Mouse (Mus musculus): ENCODE results near the gene Mup13.

Gene Mup13

DNA sequence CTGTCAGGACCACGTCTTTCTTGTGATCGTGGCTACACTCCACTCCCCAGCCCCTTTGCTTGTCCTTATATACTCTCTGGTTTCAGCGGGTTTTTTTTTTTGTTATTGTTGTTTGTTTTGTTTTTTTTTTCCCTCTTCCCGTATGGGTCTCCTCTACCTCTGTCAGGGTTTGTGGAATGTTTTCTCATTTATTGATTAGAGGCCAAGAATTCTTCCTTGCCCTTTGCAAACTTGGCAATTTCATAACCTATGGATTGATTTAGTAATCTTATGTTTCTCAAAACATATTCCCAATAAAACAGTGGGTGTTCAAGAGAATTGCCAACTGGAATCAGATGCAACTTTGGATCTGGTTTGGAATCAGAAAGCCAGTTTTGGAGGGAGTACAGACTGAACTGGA, at the start of gene Mup13:
TSS of gene Mup13 (minus strand) at position 101 of the 400 bp plus-strand sequence.
- WGBS: 80% methylated on average over 4 of the region's 4 CpGs
